Mouse (Mus musculus) thymus, postnatal 4 days (tissue): ENCODE results near the gene Ric1.

Source experiments
- DNase-seq: peaks from one replicate; pipeline ENCODE4 v3.0.0; 2021

Ric1 gene

DNA sequence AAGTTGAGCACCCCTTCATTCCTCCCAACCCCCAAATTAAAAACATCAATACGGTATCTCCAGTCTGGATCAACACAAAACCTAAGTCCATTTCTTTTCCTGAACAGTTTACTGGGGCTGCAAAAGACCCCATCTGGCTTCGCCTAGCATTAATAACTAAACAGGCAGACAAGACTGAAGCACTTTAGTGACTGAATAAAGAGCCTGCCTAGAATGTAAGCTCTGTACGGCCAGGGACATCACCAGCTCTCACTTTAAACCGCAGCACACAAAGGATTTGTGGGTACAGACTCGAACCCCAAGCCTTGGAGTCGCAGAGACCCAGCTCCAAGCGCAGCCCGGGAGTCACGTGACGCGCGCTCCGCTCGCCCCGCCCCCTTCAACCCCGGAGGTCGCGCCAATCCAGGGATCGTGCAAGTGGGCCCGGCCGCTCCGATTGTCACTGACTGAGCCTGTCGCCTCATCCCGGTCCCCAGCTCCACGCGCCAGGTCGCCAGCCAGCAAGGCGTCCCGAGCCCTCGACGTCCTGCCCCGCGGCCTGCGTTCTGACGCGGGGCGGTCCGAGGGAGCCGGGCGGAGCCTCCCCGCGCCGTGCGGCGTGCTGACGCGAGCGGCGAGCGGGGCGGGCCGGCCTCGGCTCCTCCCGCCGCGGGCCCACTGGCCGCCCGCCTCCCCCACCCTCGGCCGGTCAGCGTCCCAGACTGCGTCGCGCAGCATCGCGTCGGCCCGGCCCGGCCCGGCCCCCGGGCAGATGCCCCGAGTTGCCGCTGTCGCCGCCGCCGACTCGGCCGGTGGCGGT is at the start of gene Ric1:
Gene Ric1, plus strand, starts transcription at position 646 of the 799 bp plus-strand sequence.
- peak; percentile 92 for DNase-seq

DNA sequence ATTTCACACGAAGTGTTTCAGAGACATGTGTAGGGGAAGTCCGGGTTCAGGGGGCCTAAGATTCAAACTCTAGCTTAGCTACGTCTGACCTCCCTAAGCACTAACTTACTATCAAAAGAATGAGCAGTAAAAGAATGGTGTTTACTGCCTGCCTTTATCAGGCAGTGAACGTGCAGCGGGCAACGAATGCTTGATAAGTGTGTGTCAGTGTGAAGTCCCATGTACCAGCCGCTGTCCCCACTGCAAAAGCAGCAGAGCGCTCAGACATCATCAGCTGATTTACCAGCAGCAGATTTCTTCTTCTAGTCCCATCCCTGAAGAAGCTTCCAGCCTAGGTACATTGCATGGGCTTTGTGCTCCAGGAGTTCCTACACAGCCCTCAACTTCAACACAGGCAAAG is 49.7 kb upstream of the Ric1 start:
- DNase-seq: no peak

DNA sequence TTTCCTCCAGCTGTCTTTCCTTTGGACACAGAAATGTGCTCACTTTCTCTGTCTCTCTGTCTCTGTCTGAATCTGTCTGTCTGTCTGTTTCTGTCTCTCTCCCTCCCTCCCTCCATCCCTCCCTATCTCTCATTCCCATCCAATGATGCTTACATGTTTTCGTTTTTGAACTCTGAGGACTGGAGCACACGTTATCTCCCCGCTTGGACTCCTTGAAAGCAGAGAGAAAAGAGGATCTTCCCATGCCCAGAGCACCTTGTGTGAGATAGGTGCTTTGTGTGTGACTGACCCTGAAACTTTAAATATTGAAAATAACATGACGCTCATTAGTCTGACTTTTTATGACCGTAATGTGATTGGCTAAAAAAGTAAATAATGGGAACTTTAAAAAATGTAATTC is 49.1 kb upstream of the Ric1 start:
- DNase-seq: no peak

DNA sequence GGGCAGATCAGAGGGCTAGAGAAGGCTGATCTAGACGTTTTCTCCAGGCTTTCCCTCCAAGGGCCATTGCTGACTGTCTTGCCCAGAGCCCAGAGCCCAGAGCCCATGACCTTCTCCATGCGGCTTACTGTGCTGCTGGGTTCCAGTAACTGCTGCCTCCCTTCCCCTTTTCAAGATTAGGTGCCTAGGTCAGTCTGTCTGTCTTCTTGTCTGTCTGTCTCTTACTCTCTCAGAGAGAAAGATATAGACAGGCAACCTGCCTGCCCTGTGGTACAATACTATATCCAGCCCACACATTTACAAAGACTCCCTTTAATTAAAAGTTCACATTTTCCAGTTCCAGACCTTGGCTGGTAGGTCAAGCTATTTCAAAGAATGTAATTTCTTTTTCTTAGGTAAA is 47.3 kb upstream of the Ric1 start:
- DNase-seq: no peak

DNA sequence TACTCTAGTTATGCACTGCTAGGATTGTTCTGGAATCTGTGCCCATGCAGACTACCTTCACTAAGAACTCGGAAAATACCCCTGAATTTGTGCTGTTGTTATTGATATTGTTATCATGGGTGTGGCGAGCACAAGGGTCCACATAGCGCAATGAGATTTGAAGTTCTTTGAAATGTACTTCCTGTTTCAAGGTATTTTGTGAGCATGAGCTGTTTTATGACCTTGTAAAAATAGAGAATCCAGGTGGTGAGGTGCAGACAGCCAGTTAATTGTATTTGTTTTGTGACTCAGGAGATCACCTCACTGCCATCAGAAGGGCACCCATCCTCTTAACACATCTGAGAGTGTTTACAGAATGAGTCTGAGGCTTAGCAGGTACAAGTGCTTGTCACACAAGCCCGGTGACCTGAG is 46.9 kb upstream of the Ric1 start:
- DNase-seq: no peak

DNA sequence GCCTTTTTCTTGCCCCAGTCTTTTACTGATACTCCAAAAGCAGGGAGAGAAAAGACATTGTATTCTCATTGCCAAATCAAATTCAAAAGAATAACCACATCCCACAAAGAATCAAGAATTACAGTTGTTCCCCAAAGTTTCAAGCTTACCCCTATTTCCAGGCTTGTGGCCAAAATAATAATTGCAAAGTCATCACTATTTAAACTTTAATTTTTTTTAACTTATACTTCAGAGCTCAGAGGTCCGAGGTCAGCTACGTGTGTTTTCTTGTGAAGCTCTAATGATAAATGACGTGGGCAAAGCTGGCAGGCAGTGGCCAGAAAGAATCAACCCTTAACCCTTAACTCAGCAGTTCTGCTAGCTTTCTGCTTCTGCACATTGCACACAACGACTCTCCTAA is 43.5 kb upstream of the Ric1 start:
- no peak for DNase-seq

DNA sequence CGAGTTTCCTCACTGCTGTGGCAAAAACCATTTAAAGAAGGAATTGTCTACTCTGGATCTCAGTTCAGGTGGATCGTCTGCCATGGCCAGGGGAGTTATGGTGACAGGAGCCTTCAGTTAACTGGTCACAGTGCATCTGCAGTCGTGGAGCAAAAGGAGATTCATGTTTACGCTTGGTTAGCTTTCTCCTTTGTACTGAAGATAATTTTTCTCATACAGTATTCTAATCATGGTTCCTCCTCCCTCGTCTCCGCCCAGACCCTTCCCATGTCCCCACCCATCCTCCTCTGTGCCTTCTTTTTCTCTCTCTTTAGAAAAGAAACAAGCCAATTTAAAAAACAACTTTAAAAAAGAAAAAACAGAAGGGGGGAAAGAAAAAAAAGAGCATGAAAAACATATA is 40.5 kb upstream of the Ric1 start:
- no peak for DNase-seq

DNA sequence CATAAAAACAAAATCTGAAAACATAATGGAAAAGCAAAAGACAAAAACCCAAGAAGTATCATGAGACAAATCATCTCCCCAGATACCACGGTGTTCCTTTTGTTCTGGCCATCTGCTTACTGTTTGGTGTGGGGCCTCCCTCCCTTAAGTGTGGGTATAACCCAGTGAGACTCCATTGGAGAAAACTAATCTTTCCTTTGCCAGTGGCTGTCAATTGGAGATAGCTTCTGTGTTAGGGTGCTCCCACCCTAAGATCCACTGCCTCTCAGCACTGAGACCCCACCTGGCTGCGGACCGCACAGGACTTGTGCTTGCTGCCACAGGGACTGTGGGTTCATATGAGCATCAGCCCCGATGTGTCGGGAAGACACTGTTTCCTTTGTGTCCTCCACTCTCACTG is 39.9 kb upstream of the Ric1 start:
- DNase-seq: no peak

DNA sequence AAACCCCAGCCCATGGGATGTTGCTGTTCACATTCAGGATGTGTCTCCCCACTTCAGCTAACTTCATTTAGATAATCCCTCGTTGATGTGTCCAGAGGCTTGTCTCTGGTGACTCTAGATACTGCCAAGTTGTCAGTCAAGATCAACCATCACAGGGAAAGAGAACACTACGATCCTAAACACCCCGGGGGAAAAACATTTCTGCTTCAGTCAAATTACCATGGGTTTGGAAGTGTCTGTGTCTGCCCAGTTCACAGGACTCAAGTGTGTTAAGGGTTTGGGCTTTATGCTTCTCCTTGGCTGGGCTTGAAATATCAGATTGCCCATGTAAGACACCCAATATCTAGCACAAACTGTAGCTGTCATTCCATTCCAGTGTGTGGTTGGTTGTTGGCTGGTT is 39.4 kb upstream of the Ric1 start:
- no peak for DNase-seq

DNA sequence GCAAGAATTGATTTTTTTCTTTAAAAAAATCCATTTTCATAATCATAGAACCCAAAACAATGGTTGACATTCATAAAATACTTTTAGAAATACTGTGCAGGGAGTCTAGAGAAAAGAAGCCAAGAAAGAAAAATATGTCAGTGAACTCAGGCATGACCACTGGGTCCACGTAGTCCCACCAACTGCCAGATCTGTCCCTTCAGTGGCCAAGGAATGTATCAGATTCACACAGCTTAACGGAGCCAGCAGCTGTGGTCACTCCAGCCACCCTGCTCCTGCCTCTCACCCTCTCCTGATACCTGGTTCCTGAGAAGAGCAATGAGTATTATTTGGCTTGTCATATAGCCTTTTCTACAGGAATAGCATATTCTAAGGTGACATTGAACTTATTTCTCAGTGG is 38.7 kb upstream of the Ric1 start:
- DNase-seq: no peak

DNA sequence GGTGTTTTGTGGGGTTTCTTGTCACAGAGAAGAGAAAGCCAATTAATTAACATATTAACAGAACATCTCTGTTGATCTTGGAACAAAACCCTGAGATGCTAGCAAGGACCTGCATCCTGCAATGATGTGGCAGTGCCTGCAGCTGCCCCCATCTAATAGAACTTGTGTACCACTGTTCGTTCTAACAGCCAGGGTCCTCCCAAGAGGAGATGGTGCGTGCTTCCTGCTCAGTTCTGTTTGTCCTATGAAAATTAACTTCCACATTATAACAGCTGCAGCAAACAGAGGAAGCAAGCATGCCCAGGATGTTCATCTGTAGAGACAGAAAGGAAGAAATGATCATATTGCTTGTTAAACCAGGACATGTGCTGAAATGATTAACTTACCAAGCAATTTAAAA is 37.5 kb upstream of the Ric1 start:
- no peak for DNase-seq

DNA sequence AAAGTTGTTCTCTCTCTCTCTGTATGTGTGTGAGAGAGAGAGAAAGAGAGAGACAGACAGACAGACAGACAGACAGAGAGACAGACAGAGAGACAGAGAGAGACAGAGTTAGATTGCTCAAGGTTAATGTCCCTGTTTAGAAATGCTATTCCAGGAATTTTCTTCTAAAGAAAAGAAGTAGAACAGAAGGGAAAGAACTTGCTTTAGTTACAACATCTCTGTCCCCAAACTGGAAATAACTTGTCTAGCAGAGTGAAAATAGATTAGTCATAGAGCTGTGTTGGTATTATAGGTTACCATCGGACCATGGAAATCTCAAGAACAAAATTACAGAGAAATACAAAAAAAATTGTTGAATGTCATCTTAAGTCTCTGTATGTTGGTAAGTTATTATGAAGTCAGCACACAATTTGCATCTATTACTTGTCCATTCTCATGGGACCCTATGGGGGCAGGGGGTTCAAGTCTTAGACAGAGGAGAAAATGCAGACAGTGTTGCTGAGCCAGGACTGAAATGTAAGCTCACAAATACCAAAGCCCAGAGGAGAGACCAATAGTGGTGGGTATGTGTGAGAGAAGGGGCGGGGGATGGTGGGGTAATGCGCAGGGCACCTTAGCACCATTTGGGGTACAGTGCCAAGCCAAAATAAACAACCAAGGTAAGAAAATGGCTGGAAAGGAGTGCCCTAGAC is 36.7 kb upstream of the Ric1 start:
- no peak for DNase-seq

DNA sequence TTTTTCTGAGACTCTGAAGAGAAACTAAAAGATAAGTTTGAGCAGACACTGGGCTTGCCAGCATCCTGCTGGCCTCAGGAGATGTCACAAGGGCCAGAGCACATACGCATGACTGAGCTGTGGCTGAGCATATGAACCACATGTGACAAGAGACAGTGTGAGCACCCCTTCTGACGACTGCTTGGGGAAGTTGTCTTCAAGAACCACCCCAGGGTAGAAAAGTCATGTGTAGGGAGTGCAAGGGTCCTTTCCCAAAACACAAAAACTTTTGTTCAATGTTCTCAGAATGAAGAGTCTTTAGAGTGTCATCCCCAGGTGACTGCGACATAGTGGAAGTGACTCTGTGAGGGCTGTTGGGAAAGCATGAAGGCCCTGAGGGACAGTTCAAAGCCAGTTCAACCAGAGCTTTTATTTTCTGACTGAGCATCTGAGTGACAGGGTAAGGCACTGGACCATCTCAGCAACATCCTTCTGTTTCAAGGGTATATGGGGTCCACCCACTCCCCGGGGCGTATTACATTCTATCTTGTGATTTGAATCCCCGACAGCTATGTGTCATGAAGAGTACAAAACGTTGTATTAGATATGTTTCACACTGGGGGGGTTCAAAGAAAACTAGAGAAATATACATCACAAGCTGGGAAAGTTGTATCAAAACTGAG is 35.4 kb upstream of the Ric1 start:
- no peak for DNase-seq

DNA sequence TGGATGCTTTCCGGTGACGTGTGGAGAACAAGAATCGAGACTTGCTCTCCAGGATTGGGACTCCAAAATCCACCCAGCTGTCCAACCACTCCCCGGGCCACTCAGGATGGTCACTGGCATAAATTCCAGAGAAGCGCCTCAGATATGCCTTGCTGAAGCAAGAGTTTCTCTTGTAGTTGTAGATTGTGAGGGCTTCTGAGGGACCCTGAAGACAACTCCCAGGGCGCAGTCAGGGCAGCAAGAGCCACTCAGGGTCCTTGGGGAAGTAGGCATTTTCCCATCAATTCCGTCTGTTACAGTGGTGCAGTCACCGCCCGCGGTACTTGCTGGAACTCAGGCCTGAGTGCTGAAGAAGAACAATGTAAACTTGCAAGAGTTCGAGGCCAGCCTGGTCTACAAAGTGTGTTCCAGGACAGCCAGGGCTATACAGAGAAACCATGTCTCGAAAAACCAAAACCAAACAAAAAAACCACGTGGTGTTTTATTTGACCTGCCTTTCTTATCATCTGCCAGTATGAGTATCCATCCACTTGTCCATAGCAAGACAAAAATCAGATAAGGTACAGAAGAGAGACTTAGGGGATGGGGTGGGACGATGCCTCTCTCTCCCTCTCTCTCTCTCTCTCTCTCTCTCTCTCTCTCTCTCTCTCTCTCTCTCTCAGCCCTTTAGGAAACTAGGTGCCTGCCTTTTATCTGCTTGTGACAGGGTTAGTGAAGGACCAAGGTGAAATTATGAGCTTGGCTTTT is 34.6 kb upstream of the Ric1 start:
- no peak for DNase-seq

DNA sequence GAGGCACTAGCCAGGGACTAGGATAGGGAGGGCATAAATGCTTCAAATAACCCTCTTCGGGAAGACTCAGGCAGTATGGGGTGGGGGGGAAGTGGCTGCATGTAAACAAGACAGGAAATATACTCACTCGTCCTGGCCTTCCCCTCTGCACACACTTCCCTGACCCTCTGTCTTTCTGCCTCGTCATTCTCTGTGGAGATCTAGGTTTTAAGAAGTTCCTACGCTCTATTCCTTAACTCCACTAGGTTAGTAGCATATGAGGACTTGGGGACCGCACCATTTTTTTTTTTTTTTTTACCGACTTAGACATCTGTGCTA is 34.0 kb upstream of the Ric1 start:
- DNase-seq: no peak

DNA sequence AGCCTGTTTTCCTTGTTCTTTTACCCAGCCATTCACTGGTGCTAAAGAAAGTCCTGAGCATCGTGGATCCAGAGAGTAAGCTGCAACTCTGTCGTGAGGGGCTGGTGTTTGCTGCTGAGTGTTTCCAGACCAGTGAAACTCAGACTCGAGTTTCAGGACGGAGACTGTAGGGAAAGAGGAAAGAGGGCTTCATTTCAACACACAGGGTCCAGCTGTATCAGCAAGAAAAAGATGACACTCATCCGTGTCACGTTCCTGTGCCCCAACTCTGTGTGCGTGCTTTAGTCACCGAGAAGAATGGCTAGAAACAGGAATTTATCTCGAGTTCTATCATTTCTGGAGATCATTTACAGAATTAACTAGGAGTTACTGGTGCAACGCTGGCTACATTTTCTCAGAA is 33.7 kb upstream of the Ric1 start:
- DNase-seq: no peak

DNA sequence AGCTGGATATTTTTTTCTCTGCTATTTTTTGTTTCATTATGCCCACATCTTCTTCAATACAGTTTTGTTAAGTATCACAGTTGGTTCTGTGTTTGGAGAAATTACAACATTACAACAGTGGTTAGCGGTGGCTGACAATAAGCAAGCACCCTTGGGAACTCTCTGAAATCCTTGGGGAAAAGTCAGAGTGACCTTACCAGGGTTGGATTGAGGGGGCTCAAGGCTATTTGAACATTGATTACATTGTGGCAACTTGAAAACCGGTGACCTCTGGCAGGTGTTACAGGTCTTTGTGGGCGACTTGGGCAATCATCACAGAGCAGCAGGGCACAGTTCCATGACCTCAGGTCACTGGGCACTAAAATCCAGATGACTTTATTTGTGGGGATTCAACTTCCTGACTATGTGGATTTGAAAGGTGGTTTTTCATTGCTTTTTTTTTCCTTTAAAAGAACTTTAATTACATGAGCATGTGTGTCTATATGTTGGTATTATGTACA is 32.2 kb upstream of the Ric1 start:
- no peak for DNase-seq

DNA sequence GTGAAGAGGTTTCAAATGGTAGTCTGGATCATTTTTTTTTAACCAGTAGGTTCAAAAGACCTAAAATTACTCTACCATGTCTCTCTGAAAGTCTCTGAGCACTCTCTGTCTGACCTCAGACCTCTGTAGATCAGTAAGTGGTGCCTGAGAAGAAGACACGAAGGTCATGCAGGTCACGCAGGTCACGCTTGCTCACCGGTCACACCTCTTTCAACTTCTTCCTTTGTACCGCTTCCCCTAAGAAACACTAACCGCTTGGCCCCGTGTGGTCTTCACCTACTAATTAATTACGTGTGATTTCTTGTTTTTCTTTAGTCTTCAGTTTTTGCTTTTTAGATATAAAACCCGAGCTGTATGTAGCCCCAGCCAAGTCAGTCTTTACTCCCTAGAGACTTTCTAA is 30.6 kb upstream of the Ric1 start:
- no peak for DNase-seq

DNA sequence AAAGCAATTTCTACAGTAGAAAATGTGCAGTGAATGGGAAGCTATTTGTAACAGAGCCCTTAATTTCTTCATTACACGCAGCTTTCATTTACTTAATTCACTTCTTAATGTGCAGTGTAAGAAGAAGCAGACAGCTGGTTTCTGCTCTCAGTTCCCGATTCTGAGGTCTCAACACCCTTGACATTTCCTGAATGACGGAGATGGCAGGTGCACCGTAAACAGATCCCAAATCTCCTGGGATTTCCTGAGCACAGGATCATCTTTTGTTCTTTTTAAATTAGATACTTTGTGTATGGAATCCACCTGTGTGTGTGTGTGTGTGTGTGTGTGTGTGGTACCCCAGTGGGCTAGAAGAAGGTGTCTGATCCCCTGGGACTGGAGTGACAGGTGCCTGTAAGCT is 27.6 kb upstream of the Ric1 start:
- DNase-seq: no peak

DNA sequence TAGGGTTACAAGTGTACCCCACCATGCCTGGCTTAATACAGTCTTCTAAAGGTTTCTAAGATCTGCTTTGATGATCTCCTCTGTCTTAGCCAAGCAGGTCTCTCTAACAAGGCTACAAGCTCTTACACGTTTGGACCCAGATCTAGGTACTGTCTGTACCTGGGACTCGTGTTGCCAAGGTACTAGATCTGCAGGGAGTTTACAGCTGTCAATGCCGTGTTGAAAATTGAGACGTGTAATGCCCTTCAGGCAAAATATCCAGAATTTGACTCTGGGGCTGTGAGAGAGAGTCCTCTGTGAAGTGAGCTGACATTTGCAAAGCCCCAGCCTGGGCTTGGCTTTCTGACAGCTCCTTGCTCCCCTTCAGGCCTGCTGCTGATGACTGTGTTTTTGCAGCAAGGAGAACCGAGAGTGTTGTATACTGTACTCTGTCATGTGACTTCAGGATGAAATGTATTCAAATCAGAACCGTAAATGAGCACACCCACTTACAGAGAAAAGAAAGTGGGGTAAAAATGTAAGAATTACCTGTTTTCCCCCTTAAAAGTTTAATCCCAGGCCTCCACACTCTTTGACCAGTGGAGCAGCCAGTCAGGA is 26.0 kb upstream of the Ric1 start:
- DNase-seq: no peak

DNA sequence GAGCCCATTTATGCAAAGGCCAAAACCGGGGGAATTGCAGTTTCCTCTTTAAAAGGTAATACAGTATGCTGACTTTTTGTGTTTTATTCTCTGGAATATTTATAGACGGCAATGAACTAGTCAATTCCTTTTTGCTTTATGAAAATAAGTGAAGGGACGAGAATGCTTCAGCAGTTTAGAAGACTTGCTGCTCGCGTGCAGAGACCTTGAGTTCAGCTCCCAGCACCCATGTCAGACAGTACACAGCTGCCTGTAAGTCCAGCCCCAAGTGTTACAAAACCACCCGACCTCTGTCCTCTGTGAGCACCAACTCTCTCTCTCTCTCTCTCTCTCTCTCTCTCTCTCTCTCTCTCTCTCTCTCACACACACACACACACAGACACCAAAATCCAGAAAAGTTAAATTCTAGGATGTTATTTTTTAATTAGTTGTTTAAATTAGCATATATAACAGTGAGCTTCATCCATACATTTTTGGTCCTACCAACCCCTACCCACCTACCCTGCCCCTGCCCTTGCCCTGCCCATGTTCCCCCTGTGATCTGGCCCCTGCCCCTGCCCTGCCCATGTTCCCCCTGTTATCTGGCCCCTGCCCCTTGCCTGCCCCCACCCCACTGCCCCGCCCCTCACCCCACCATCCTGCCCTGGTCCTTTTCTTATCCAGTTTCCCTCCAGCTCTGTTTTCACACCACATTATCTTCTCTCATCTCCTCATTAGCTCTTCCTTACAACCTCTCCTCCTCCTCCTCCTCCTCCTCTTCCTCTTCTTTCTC is 25.1 kb upstream of the Ric1 start:
- DNase-seq: no peak

DNA sequence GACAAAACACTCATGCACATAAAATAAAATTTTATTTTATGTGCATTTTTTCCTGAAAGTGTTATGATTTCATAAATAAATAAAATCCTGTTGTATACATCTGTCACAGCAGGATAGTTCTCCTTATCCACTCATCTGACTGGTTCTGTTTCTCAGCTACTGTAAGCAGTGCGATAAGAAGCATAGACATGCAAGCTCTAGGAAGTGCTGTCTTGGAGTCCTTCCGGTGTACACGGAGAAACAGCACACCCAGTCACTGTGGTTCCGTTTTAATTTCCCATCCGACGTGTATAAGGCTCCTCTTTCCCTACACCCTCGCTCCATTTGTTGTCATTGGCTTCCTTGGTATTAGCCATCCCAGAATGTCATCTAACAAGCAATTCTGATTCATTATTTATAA is 24.2 kb upstream of the Ric1 start:
- DNase-seq: no peak
